Mouse (Mus musculus): ENCODE measurements around the gene Vac14.
"Not testable (repeated sequence)": the region's sequence is repeated elsewhere in the genome, so short reads cannot be mapped to it uniquely, and the experiment has no call there.

The Vac14 gene

GRCm38 (mm10) chr8:110648577-110648976 is 30.2 kb downstream of the Vac14 start:
- DNase-seq (ENCODE audit: low spot score), result no peak

GRCm38 (mm10) chr8:110649286-110649685 is 30.9 kb downstream of the Vac14 start:
- no peak for DNase-seq (ENCODE audit: low spot score)

DNA sequence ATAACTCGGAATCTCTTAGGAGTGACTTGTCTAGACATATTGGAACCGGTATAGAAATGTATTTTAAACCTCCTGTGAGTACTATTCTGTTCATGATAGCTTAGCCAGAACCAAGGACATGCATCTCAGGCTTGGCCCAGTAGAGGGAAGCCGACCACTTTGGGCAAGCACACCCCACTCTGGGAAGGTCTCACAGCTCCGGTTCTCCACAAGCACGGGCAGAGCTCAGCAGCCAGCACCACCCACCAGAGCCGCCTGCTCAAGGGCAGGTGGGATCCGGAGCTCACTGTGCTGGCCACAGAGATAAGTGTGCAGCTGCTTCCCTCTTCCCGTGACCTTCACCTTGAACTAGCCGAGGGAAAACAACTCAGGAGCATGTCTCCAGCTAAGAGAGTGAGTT is 32.5 kb downstream of the Vac14 start:
- no peak for DNase-seq (ENCODE audit: low spot score)

GRCm38 (mm10) chr8:110651847-110652246 is 33.5 kb downstream of the Vac14 start:
- no peak for DNase-seq (ENCODE audit: low spot score)

DNA sequence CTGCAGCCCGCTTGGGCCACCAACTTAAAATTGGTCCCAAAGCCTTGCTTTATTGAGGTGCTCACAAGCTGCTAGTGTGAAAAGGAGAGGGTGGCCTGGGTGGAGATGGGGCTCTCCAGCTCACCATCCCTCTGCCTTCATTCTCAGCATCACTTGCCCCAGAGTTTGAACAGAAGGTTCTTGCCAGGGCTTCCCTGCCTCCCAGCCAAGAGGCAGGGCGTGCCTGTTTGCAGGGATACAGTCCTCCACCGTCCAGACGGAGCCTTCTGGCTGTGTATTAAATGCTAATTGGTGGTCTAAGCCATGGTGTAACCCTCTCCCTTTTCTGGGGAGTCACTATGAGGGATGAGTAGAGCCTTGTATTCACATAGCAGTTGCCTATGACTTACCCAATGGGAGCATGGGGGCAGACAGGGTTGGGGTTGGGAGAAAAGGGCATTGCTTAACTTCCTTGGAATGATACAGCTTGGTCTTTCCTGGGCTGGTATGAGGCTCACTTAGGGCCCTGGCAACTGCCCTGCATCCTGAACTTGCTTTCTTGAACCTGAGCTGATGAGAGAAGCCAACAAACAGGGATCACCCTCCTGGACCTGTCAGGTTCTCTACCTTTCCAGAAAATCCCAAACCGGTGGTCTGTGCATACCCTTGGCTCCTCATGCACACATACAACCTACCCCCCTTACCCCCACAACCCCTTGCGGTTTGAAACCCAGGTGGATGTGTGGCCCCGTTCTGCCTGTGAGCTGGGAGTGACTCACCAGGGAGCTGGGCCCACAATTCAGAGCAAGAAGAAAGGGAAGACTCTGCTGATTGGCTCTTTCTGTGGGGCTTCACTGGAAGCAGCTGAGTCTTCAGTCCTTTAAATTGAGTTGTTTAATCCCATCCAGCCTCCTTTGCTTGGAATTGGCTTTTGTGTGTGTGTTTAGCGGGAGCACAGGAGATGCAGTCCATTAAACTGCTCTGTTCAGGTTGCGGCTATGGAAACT is 36.0 kb downstream of the Vac14 start:
- DNase-seq (ENCODE audit: low spot score), result no peak

- no peak for DNase-seq (ENCODE audit: low spot score)
These were observed 37.4 kb downstream of the Vac14 start for GRCm38 (mm10) chr8:110655827-110656226.

GRCm38 (mm10) chr8:110657661-110658060 is 39.3 kb downstream of the Vac14 start:
- DNase-seq (ENCODE audit: low spot score), result no peak

DNA sequence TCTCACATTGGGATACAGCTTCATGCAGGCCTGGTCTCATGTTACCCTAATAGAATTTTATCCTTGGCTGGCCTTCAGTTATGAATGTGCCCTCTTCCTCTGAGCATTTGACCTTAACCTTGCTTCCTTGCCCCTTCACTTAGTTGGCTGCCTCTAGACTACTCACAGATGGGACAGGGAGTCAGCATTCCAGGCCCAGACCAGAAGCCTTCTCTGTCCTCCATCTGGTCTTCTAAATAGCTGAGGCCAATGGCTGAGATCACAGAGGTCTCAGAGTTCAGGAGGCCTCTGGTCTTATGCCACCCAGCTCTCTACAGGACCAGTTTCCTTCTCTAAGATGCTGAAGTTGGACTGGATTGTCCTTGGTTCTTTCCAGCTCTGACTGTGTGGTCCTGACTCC is 41.7 kb downstream of the Vac14 start:
- DNase-seq (ENCODE audit: low spot score), result no peak

- no peak for DNase-seq (ENCODE audit: low spot score)
These were observed 44.2 kb downstream of the Vac14 start for GRCm38 (mm10) chr8:110662545-110662944.

DNA sequence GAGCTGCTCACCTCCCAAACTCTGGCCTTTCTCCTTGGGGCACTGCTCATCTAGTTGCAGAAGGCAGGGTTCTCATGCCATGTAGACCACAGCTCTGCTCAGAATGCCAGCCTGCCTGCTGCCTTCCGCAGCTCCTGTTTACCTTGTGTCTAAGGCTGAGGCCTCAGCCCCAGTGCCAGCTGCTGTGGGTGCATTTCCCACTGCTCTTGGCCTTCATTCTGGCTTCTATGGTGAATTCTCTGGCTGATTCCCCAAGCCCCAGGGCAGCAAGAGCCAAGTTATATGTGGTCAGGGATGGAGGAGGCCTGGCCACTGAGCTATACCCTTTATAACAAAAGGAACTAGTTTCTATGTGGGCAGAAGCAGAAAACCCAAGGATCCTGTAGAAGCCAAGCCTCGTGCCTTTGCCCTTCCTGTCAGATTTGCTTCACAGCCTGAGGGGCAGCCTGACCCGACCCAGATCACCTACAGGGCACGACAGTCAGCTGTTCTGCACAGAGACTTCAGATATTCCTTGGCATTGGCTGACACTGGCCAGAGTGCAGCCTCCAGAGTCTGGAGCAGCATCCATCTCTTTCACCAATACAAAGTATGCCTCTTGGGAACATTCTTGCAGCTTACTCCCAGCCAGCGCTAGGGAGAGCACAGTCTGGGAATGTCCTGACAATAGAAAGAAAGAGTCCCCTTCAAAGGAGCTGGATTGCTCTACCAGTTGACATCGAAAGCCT is 44.8 kb downstream of the Vac14 start:
- no peak for DNase-seq (ENCODE audit: low spot score)

DNA sequence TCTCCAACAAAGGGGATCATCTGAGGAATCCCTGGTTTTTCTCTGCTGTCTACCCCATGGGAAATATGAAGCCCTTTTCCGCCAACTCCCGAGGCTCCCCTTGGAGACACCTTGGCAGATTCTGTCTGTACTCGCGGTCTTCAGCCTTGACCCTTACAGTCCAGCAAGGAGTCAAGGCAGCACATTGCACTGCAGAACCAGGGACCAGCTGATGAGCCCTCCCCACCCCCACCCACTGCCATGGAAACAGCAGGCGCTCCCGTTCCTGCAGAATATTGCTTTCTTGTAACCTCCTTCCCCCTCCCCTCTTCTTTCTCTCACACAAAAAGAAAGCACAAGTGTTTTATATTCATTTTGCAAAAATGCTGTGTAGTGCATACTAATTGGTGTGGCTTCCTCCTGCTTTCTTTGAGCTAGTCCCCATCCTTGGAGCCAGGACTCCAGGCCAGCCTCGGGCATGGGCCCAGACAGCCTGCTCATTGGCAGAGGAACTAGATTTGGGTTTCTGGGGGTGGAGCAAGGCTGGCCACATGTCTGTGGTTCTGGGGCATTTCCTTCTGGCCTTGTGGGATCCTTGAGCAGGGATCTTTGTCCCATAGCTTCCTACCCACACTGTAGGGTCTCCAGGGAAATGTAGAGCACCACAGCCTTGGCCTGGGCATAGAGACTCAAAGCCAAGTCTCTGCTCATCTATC is 46.0 kb downstream of the Vac14 start:
- no peak for DNase-seq (ENCODE audit: low spot score)

DNA sequence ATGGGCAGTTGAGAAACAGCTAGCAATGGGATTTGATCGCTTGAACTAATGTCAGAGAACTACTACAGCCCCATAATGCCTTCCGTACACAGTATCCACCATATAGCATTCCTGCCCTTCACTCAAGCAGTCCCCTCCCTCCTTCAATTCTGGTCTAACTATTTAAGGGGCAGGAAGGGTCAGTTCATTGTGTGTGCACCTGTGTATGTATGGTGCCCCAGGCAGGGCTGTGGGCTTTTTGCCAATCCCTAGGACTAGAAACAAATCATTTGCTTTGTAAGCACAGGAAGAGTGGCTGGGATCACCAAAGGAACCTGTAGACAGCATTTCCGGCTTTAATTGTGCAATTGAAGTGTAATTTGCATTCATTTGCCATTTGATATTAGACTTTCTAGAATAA is 46.6 kb downstream of the Vac14 start:
- no peak for DNase-seq (ENCODE audit: low spot score)

- not testable (repeated sequence) for DNase-seq (ENCODE audit: low spot score)
These were observed 49.3 kb downstream of the Vac14 start for GRCm38 (mm10) chr8:110667590-110668177.

DNA sequence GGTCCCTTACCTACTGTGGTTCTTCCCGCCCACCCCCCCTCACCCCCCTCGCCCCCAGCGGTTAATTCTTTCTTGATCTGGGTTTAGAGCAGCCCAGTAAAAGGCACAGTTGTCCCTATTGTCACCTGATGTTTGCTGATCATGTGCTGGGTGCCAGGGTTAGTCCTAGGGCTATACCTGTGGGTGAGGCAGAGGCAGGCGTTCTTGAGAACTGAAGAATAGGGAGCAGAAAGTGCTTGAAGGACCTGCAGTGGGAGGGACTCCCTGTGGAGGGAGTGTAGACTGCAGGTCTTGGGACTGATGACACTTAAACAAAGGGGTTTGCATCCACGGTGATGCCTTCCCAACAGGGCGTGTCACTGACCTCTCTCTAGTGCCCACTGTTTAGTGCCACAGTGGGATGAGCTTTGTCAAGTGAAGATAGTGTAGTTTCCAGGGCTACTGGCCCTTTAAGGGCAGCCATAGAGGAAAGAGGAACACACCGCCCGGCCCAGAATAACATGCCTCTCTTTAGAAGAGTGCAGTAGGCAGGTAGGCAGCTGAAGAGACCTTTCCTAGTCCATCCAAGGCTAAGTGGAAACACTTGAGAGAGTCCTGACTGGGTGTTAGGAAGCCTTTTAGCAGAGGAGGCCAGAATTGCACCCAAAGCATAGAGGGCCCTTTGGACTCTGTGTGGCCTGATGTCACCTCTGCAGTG is 51.7 kb downstream of the Vac14 start:
- no peak for DNase-seq (ENCODE audit: low spot score)

- DNase-seq (ENCODE audit: low spot score), result no peak
These were observed 52.9 kb downstream of the Vac14 start for GRCm38 (mm10) chr8:110671309-110671708.

DNA sequence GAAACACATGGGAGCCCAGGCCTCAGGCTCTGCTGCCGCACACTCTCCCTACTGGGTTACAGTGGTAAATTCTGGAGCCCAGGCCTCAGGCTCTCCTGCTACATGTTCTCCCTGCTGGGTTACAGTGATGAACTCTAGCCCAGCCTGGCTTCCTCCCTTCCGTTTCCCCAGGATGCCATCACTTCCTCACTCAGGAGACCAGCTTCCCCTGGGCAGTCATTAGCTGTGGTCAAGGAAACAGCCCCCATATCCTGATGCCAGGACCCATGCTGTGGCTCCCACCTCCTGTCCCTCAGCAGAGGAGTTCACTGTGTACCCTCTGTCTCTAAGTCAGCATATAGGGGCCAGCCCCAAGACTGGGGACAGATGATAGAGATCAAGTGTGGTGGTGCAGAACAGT is 53.7 kb downstream of the Vac14 start:
- no peak for DNase-seq (ENCODE audit: low spot score)

DNA sequence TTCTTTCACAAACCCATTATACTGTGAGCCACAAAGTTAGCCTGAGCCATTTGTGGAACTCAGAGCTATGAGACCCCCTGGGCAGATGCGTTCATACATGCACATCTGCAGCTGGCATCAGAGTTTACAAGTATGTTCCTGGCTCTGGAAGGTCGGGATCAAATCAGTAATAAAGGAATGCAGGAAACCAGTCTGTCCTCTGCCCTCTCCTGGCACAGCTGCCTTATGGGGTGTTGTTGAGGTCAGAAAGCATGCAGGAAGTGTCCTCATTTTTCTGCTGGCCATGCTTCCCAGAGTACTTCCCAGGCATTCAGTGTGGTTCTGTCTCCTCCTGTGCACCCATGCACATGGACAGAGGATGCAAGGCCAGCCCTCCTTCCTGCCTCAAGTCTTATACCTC is 54.8 kb downstream of the Vac14 start:
- no peak for DNase-seq (ENCODE audit: low spot score)

DNA sequence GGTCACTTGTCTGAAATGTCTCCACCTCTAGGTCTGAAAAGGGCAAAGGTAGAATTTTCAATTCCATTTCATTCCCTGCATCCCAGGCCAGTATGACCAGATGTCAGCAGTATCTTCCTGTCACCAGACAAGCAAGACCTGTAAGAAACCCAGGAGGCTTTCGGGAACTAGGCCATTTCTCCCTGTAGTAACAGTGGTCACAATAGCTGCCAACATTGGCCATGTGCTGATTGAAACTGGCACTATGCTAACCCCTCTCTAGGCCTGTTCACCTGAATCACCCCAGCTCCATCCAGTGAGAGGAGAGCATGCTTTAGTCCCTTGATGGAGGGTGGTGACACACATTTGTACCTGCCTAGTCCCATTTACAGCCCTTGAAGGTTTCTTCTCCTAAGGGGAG is 56.2 kb downstream of the Vac14 start:
- no peak for DNase-seq (ENCODE audit: low spot score)

GRCm38 (mm10) chr8:110676702-110677101 is 58.3 kb downstream of the Vac14 start:
- DNase-seq (ENCODE audit: low spot score), result peak; percentile 58

DNA sequence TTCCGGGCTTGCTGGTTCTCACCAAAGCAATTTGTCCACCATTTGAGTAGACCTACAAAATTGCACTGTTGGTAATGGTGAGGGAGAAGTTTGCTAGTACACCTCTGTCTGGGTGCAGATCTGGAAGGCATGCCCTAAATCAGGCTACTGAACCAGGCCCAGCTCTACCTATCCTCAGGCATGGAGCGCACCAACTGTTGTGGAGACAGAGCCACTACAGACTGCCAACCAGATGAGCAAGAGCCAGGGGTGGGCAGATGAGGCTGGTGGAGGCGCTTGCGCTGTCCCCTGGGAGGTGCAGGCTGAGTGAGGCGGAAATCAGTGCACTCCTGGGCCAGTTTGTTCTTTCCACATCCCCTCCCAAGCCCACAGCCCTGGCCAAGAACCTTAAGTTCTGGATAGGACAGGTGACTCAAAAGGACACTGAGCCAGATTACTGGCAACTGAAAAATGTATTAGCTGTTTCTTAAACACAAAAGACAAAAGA is 58.8 kb downstream of the Vac14 start:
- DNase-seq (ENCODE audit: low spot score), result no peak

DNA sequence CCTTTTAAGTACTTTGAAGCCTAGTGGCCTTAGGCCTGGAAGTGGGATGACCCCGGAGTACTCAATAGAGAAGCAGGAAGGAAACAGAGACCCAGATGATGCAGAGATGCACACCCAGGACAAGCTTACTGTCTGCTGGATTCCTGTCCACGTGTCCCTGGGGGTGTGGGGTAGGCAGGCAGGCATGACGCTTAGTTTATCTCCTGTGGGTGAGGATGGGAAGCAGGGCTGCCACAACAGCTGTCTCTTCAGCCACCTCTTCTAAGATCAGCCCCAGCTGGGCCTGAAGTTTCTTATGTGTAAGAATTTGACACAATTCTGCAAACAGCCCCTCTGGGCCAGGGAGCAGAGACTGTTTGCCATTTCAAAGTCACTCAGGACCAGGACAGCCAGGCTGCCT is 60.6 kb downstream of the Vac14 start:
- DNase-seq (ENCODE audit: low spot score), result no peak
